Mouse (Mus musculus) cerebellum, adult 2 months (tissue): Measurements from ENCODE around the gene Mmachc.

Experiments
- CTCF ChIP-seq: fragments of 200-500 bp; IDR thresholded peaks from 2 replicates; pipeline ENCODE4 v1.5.1; 2011; ENCODE audit warnings: low read depth, mild to moderate bottlenecking, control low read depth, low read length, moderate library complexity, borderline replicate concordance; ENCODE audit not compliant: insufficient read depth
- POLR2A ChIP-seq: fragments of 200-500 bp; IDR thresholded peaks from 2 replicates; pipeline ENCODE4 v1.6.1; 2011; ENCODE audit warnings: low read length, control low read depth, borderline replicate concordance; ENCODE audit not compliant: insufficient read depth

DNA sequence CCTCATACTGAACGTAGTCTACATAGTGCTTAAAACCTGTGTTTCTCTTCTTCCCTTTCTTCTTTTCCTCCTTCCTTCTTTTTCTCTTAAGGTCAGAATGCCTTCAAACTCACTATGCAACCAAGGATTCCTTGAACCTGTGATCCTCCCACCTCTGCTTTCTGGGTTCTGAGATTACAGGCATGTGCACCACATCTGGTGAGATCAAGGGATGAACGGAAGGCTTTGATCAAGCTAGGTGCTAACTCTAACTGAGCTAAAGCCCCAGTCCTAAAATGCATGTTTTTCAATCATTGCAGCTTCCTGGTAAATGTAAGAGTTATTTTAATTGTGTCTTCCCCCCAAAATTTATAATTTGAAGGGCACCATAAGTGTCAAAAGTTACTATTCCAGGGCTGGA lies 26.8 kb upstream of the Mmachc start:
- no peak for TF ChIP-seq CTCF
- TF ChIP-seq POLR2A, result no peak
